Mouse (Mus musculus) forebrain, embryonic 10.5 days (tissue): ENCODE measurements at regions not wholly inside any gene's neighbourhood (a gene's known extent, or its start where the extent isn't known, plus 50 kb on each side); places are given as distances from the start of the nearest gene placed in this dataset.

Experiments
- DNase-seq: peaks from one replicate; pipeline ENCODE4 v3.0.0-alpha.2; 2017; ENCODE audit warnings: low spot score; ENCODE audit errors: extremely low spot score
- H3K27ac ChIP-seq: fragments of 300-500 bp; sonication (generic); 2 replicates; pipeline ENCODE4 v1.5.1; 2016; ENCODE audit warnings: mild to moderate bottlenecking
- H3K27me3 ChIP-seq: fragments of 300-500 bp; sonication (generic); 2 replicates; pipeline ENCODE4 v1.6.1; 2016; ENCODE audit warnings: mild to moderate bottlenecking; ENCODE audit not compliant: poor library complexity, severe bottlenecking
- H3K36me3 ChIP-seq: fragments of 300-500 bp; sonication (generic); replicated peaks from 2 replicates; pipeline ENCODE4 v1.6.1; 2016; ENCODE audit warnings: mild to moderate bottlenecking, moderate library complexity
- H3K4me1 ChIP-seq: fragments of 300-500 bp; sonication (generic); 2 replicates; pipeline ENCODE4 v1.6.1; 2016
- H3K4me3 ChIP-seq: fragments of 300-500 bp; sonication (generic); 2 replicates; pipeline ENCODE4 v1.5.1; 2016; ENCODE audit warnings: mild to moderate bottlenecking, moderate library complexity
- H3K9me3 ChIP-seq: fragments of 300-500 bp; sonication (generic); 2 replicates; pipeline ENCODE4 v1.6.1; 2016; ENCODE audit warnings: mild to moderate bottlenecking, moderate library complexity
- WGBS: fragments of 180-500 bp; shearing (Covaris S2); methylation state at CpG from one replicate; pipeline ENCODE4 v1.1.7; 2016; 5-methylcytosine and 5-hydroxymethylcytosine counted together

- Histone ChIP-seq H3K4me1 (no peaks in the 10 kb centered on the region), H3K27ac (no peak overlapping the region), H3K9me3 (no peaks in the 10 kb centered on the region), H3K4me3 (no peak overlapping the region), H3K36me3 (no peaks in the 10 kb centered on the region), H3K27me3 (peaks cover 23% of the 10 kb centered on the region)
- 78% methylated on average over 4 of the region's 4 CpGs for WGBS
- no peak for DNase-seq
Observed at GRCm38 (mm10) chrX:10770575-10770974, 55.8 kb downstream of the Mid1ip1 start.

- H3K36me3 ChIP-seq: no peaks in the 10 kb centered on the region
- no peaks in the 10 kb centered on the region for H3K9me3 ChIP-seq
- peaks cover 8% of the 10 kb centered on the region; the same call in 1 of the 2 replicates for H3K27me3 ChIP-seq
- no peak overlapping the region for H3K4me3 ChIP-seq
- WGBS: 46% methylated on average over 8 of the region's 8 CpGs
- H3K27ac ChIP-seq: no peak overlapping the region
- DNase-seq: no peak
- H3K4me1 ChIP-seq: no peaks in the 10 kb centered on the region
Observed at GRCm38 (mm10) chrX:10775714-10776515, 61.1 kb downstream of the Mid1ip1 start.

- Histone ChIP-seq H3K27me3 (peaks cover 8% of the 10 kb centered on the region; the same call in 1 of the 2 replicates), H3K4me1 (no peaks in the 10 kb centered on the region), H3K36me3 (no peaks in the 10 kb centered on the region), H3K9me3 (no peaks in the 10 kb centered on the region), H3K27ac (no peak overlapping the region), H3K4me3 (no peak overlapping the region)
- WGBS: 50% methylated on average over 7 of the region's 7 CpGs
- DNase-seq: no peak
Observed at GRCm38 (mm10) chrX:10776516-10776818, 61.7 kb downstream of the Mid1ip1 start.

- Histone ChIP-seq H3K27ac (no peak overlapping the region), H3K36me3 (no peaks in the 10 kb centered on the region), H3K4me3 (no peak overlapping the region), H3K27me3 (peaks cover 4% of the 10 kb centered on the region; the same call in 1 of the 2 replicates), H3K9me3 (no peaks in the 10 kb centered on the region), H3K4me1 (no peaks in the 10 kb centered on the region)
- 88% methylated on average over 2 of the region's 2 CpGs for WGBS
- DNase-seq: no peak
Observed at GRCm38 (mm10) chrX:10778014-10778413, 63.2 kb downstream of the Mid1ip1 start.

GRCm38 (mm10) chrX:10786359-10786758 lies 71.5 kb downstream of the Mid1ip1 start:
- Histone ChIP-seq H3K27me3 (no peaks in the 10 kb centered on the region), H3K4me3 (no peak overlapping the region), H3K27ac (no peak overlapping the region), H3K4me1 (no peaks in the 10 kb centered on the region), H3K9me3 (no peaks in the 10 kb centered on the region), H3K36me3 (no peaks in the 10 kb centered on the region)
- 83% methylated on average over 3 of the region's 3 CpGs for WGBS
- no peak for DNase-seq

GRCm38 (mm10) chrX:10787057-10787456 lies 72.2 kb downstream of the Mid1ip1 start:
- DNase-seq: no peak
- no peaks in the 10 kb centered on the region for H3K27me3 ChIP-seq
- no peaks in the 10 kb centered on the region for H3K4me1 ChIP-seq
- 86% methylated on average over 2 of the region's 2 CpGs for WGBS
- no peaks in the 10 kb centered on the region for H3K9me3 ChIP-seq
- no peak overlapping the region for H3K4me3 ChIP-seq
- H3K27ac ChIP-seq: no peak overlapping the region
- H3K36me3 ChIP-seq: no peaks in the 10 kb centered on the region

- Histone ChIP-seq H3K4me3 (no peak overlapping the region), H3K27ac (no peak overlapping the region), H3K27me3 (peaks cover 13% of the 10 kb centered on the region; the same call in 1 of the 2 replicates), H3K36me3 (no peaks in the 10 kb centered on the region), H3K9me3 (no peaks in the 10 kb centered on the region), H3K4me1 (peaks cover 7% of the 10 kb centered on the region; the same call in 1 of the 2 replicates)
- DNase-seq: no peak
- WGBS: 72% methylated on average over 7 of the region's 7 CpGs
Observed at GRCm38 (mm10) chrX:10820313-10820920, 105.6 kb downstream of the Mid1ip1 start.

- Histone ChIP-seq H3K27me3 (peaks cover 12% of the 10 kb centered on the region; the same call in 1 of the 2 replicates), H3K4me3 (no peak overlapping the region), H3K27ac (no peak overlapping the region), H3K36me3 (no peaks in the 10 kb centered on the region), H3K9me3 (no peaks in the 10 kb centered on the region), H3K4me1 (no peaks in the 10 kb centered on the region)
- DNase-seq: no peak
- 33% methylated on average over 1 of the region's 1 CpGs for whole genome bisulfite sequencing
Observed at GRCm38 (mm10) chrX:10833681-10834080, 118.9 kb downstream of the Mid1ip1 start.

GRCm38 (mm10) chrX:10857089-10857488 lies 142.3 kb downstream of the Mid1ip1 start:
- Histone ChIP-seq H3K4me1 (no peaks in the 10 kb centered on the region), H3K4me3 (no peak overlapping the region), H3K9me3 (no peaks in the 10 kb centered on the region), H3K36me3 (no peaks in the 10 kb centered on the region), H3K27ac (no peak overlapping the region), H3K27me3 (peaks cover 20% of the 10 kb centered on the region; the same call in 1 of the 2 replicates)
- 84% methylated on average over 6 of the region's 6 CpGs for WGBS
- no peak for DNase-seq

- Histone ChIP-seq H3K27ac (no peak overlapping the region), H3K9me3 (no peaks in the 10 kb centered on the region), H3K4me3 (no peak overlapping the region), H3K4me1 (no peaks in the 10 kb centered on the region), H3K27me3 (peaks cover 20% of the 10 kb centered on the region; the same call in 1 of the 2 replicates), H3K36me3 (no peaks in the 10 kb centered on the region)
- DNase-seq: no peak
- 70% methylated on average over 3 of the region's 3 CpGs for WGBS
Observed at GRCm38 (mm10) chrX:10857668-10858067, 142.9 kb downstream of the Mid1ip1 start.

- H3K36me3 ChIP-seq: no peaks in the 10 kb centered on the region
- DNase-seq: no peak
- WGBS: 88% methylated on average over 4 of the region's 4 CpGs
- no peaks in the 10 kb centered on the region for H3K4me1 ChIP-seq
- H3K4me3 ChIP-seq: no peak overlapping the region
- no peak overlapping the region for H3K27ac ChIP-seq
- H3K27me3 ChIP-seq: no peaks in the 10 kb centered on the region; the same call in 1 of the 2 replicates
- H3K9me3 ChIP-seq: no peaks in the 10 kb centered on the region
Observed at GRCm38 (mm10) chrX:10871613-10872012, 156.8 kb downstream of the Mid1ip1 start.

GRCm38 (mm10) chrX:10877856-10878255 lies 163.0 kb downstream of the Mid1ip1 start:
- Histone ChIP-seq H3K27me3 (peaks cover 10% of the 10 kb centered on the region), H3K4me1 (no peaks in the 10 kb centered on the region), H3K9me3 (no peaks in the 10 kb centered on the region), H3K4me3 (no peak overlapping the region), H3K36me3 (no peaks in the 10 kb centered on the region), H3K27ac (no peak overlapping the region)
- peak; percentile 13 for DNase-seq
- 77% methylated on average over 5 of the region's 5 CpGs for WGBS

GRCm38 (mm10) chrX:10878922-10879321 lies 164.1 kb downstream of the Mid1ip1 start:
- 91% methylated on average over 5 of the region's 5 CpGs for WGBS
- no peaks in the 10 kb centered on the region for H3K9me3 ChIP-seq
- H3K36me3 ChIP-seq: no peaks in the 10 kb centered on the region
- no peak overlapping the region for H3K4me3 ChIP-seq
- peaks cover 7% of the 10 kb centered on the region; the same call in 1 of the 2 replicates for H3K4me1 ChIP-seq
- peaks cover 10% of the 10 kb centered on the region for H3K27me3 ChIP-seq
- H3K27ac ChIP-seq: no peak overlapping the region
- no peak for DNase-seq
